ENCODE assay signal across 8 mouse cellular contexts in genomic region chr17:50508775-50509250, GRCm38 (mm10). TPM values are rescaled to one million over a fixed set of nuclear protein-coding genes. Genes with fewer than 3 reads are reported as not detected.
DNase-seq lines count a peak whose midpoint lies in the region; ATAC-seq and TF ChIP-seq lines count a peak whose summit lies in the region.

No protein-coding gene starts in this region.

- H3K36me3 ChIP-seq in embryonic facial prominence, embryonic 12.5 days: no peaks in the 10 kb centered on the region
- no peaks in the 10 kb centered on the region for H3K36me3 ChIP-seq in heart, embryonic 10.5 days
- H3K36me3 ChIP-seq in kidney, embryonic 14.5 days (ENCODE audit: control insufficient read depth, insufficient read depth, low read length): no peaks in the 10 kb centered on the region
- no peaks in the 10 kb centered on the region for H3K36me3 ChIP-seq in liver, embryonic 14.5 days (replicated peaks; ENCODE audit: control insufficient read depth, insufficient read depth, low read depth)

- H3K27ac ChIP-seq in embryonic facial prominence, embryonic 12.5 days: peak overlapping the region; percentile 88; the same call in 1 of the 2 replicates
- H3K27ac ChIP-seq in heart, embryonic 10.5 days: peak overlapping the region; percentile 94
- H3K27ac ChIP-seq in kidney, embryonic 14.5 days (ENCODE audit: low read depth, low read length): no peak overlapping the region
- H3K27ac ChIP-seq in liver, embryonic 14.5 days: no peak overlapping the region

- WGBS in embryonic facial prominence, embryonic 12.5 days: under 1% methylated on average over 27 of the region's 72 CpGs
- WGBS in heart, embryonic 10.5 days: 1% methylated on average over 55 of the region's 72 CpGs
- under 1% methylated on average over 50 of the region's 72 CpGs for WGBS in kidney, embryonic 14.5 days
- WGBS in liver, embryonic 14.5 days (ENCODE audit: insufficient replicate concordance): 0% methylated on average over 32 of the region's 72 CpGs

- peak; percentile 79 for ATAC-seq in embryonic facial prominence, embryonic 12.5 days (ENCODE audit: insufficient number of reproducible peaks, insufficient read depth, low FRiP score, low TSS enrichment)
- peak; percentile 88 for ATAC-seq in kidney, embryonic 14.5 days (ENCODE audit: low FRiP score, low TSS enrichment)
- peak; percentile 69 for ATAC-seq in liver, embryonic 14.5 days (ENCODE audit: insufficient read depth)

- TF ChIP-seq EP300 in liver, embryonic 14.5 days (IDR thresholded peaks at IDR 0.05; ENCODE audit: low read depth): no peak

- peak overlapping the region; percentile 80 for H3K4me3 ChIP-seq in embryonic facial prominence, embryonic 12.5 days
- H3K4me3 ChIP-seq in heart, embryonic 10.5 days: peak overlapping the region; percentile 83
- H3K4me3 ChIP-seq in kidney, embryonic 14.5 days (ENCODE audit: low read length): peak overlapping the region; percentile 75
- peak overlapping the region; percentile 67 to 76 for H3K4me3 ChIP-seq in liver, embryonic 14.5 days (ENCODE audit: insufficient read depth in 1 of 2, low read depth in 2 of 2, low read length in 2 of 2)

- H3K4me2 ChIP-seq in embryonic facial prominence, embryonic 12.5 days (replicated peaks): peak overlapping the region; percentile 74
- peak overlapping the region; percentile 66 for H3K4me2 ChIP-seq in kidney, embryonic 14.5 days (replicated peaks; ENCODE audit: low read depth, low read length)
- peak overlapping the region; percentile 74 for H3K4me2 ChIP-seq in liver, embryonic 14.5 days (ENCODE audit: low read depth)

- H3K9ac ChIP-seq in embryonic facial prominence, embryonic 12.5 days: peak overlapping the region; percentile 87
- H3K9ac ChIP-seq in kidney, embryonic 14.5 days (ENCODE audit: low read depth, low read length): peak overlapping the region; percentile 81
- peak overlapping the region; percentile 71 for H3K9ac ChIP-seq in liver, embryonic 14.5 days (replicated peaks)

- TF ChIP-seq CTCF in liver, embryonic 14.5 days (IDR thresholded peaks at IDR 0.05; ENCODE audit: low read depth): peak; percentile 67

- peak; percentile 56 to 57 for DNase-seq in left cerebral cortex, adult 18-20 months (ENCODE audit: low spot score in 2 of 2)
- DNase-seq in left cerebral cortex, adult 11 months (ENCODE audit: low spot score): no peak
- peak; percentile 86 for DNase-seq in heart, embryonic 10.5 days (ENCODE audit: low spot score)
- DNase-seq in liver, embryonic 14.5 days (ENCODE audit: low read depth in 3 of 3, low spot score in 3 of 3): no peak
- DNase-seq in naive thymus-derived CD4-positive, alpha-beta T cell, adult 2 months (ENCODE audit: low read depth): peak; percentile 76
- DNase-seq in spleen, postnatal 4 days (ENCODE audit: low spot score in 2 of 2): peak; percentile 83 to 93

- 0 out of 2 replicates have a peak, but pooled peaks cover 4% of the 10 kb centered on the region for H3K27me3 ChIP-seq in embryonic facial prominence, embryonic 12.5 days
- no peaks in the 10 kb centered on the region for H3K27me3 ChIP-seq in heart, embryonic 10.5 days (ENCODE audit: insufficient read depth, poor library complexity, severe bottlenecking)
- 0 out of 2 replicates have a peak, but pooled peaks cover 4% of the 10 kb centered on the region for H3K27me3 ChIP-seq in kidney, embryonic 14.5 days (ENCODE audit: control insufficient read depth, insufficient read depth, low read length)
- H3K27me3 ChIP-seq in liver, embryonic 14.5 days (ENCODE audit: control insufficient read depth, insufficient read depth, low read length): no peaks in the 10 kb centered on the region

- peaks cover 5% of the 10 kb centered on the region; the same call in 1 of the 2 replicates for H3K4me1 ChIP-seq in embryonic facial prominence, embryonic 12.5 days
- peaks cover 19% of the 10 kb centered on the region for H3K4me1 ChIP-seq in heart, embryonic 10.5 days
- 0 out of 2 replicates have a peak, but pooled peaks cover 2% of the 10 kb centered on the region for H3K4me1 ChIP-seq in kidney, embryonic 14.5 days (ENCODE audit: control insufficient read depth, insufficient read depth, low read length)
- H3K4me1 ChIP-seq in liver, embryonic 14.5 days (replicated peaks; ENCODE audit: control insufficient read depth in 2 of 2, insufficient read depth in 2 of 2, low read length in 1 of 2): peaks cover 0 to 4% of the 10 kb centered on the region in 2 experiments; a peak in 2 of 4 replicates

- no peaks in the 10 kb centered on the region for H3K9me3 ChIP-seq in embryonic facial prominence, embryonic 12.5 days
- no peaks in the 10 kb centered on the region for H3K9me3 ChIP-seq in heart, embryonic 10.5 days
- H3K9me3 ChIP-seq in kidney, embryonic 14.5 days (ENCODE audit: control insufficient read depth, low read length): no peaks in the 10 kb centered on the region
- no peaks in the 10 kb centered on the region for H3K9me3 ChIP-seq in liver, embryonic 14.5 days (ENCODE audit: control insufficient read depth, low read length)

RNA-seq across cellular contexts. Expression of gene Plcl2, which starts 0.4 kb away (rescaled TPM):
- total RNA-seq in left cerebral cortex, adult 18-20 months (2021): 10 to 100 TPM; 91.8 to 94.5 TPM
- polyA plus RNA-seq in embryonic facial prominence, embryonic 12.5 days (2016; fragmentation: Nextera tagmentation; extraction: Ambion mirVana): 5.9 and 6.1 TPM in 2 replicates
- polyA plus RNA-seq in heart, embryonic 10.5 days (2016; fragmentation: Nextera tagmentation; extraction: Ambion mirVana): 3.0 and 3.8 TPM in 2 replicates
- polyA plus RNA-seq in kidney, embryonic 14.5 days (2014; fragmentation: Nextera tagmentation; extraction: Ambion mirVana): 3.1 and 5.6 TPM in 2 replicates
- polyA plus RNA-seq in liver, embryonic 14.5 days (2012; rRNA removed): 1.2 and 1.9 TPM in 2 replicates
- polyA plus RNA-seq in liver, embryonic 14.5 days (2014; fragmentation: Nextera tagmentation; extraction: Ambion mirVana): 1.2 and 1.5 TPM in 2 replicates

Comparison
In these comparisons a context has a peak if more than half of its experiments do, and no peak if none do; other contexts are left out.
1. DNase-seq: peak in left cerebral cortex, adult 18-20 months (2 of 2), heart, embryonic 10.5 days (single experiment), naive thymus-derived CD4-positive, alpha-beta T cell, adult 2 months (single experiment) and spleen, postnatal 4 days (2 of 2); none in left cerebral cortex, adult 11 months (single experiment) and liver, embryonic 14.5 days (0 of 3).
2. H3K27ac ChIP-seq: peak in embryonic facial prominence, embryonic 12.5 days (single experiment) and heart, embryonic 10.5 days (single experiment); none in kidney, embryonic 14.5 days (single experiment) and liver, embryonic 14.5 days (single experiment).
3. Peak in every context shown above with its lines, with median percentiles within 50 percentile points of each other: ATAC-seq, H3K4me2 ChIP-seq, H3K4me3 ChIP-seq and H3K9ac ChIP-seq.